Mouse (Mus musculus) urinary bladder, postnatal 0 days (tissue): ENCODE measurements around the gene Lysmd3. TPM values are rescaled to one million over a fixed set of nuclear protein-coding genes. Genes with fewer than 3 reads are reported as not detected.

Experiments used
- polyA plus RNA-seq: library from polyadenylated mRNA; unstranded; fragments of >200 nt; fragmentation: Nextera tagmentation; extraction: Ambion mirVana; gene quantifications from 2 replicates; pipeline ENCODE4 v1.2.1, GENCODE M21; 2015

Lysmd3 gene
- 16.2 and 21.6 TPM in 2 replicates for polyA plus RNA-seq

GRCm38 (mm10) chr13:81657351-81658052 lies at the start of gene Lysmd3:
Gene Lysmd3 (plus strand): TSS chr13:81657663.

GRCm38 (mm10) chr13:81632720-81633415 lies 24.6 kb upstream of the Lysmd3 start, which contains the start of gene Adgrv1:
Gene Adgrv1 (minus strand): TSS chr13:81633154.

GRCm38 (mm10) chr13:81710775-81711545 lies 53.5 kb downstream of the Lysmd3 start, which contains the start of the genes Polr3g and Mblac2:
Gene Polr3g (minus strand): TSS chr13:81711013.
Gene Mblac2 (plus strand): TSS chr13:81711341.

Other genes starting within 250 kb of the Lysmd3 start
- gene Adgrv1, start 24.5 kb upstream of the Lysmd3 start, polyA plus RNA-seq = 0.30 and 0.45 TPM in 2 replicates
- gene Polr3g, start 53.4 kb downstream of the Lysmd3 start, polyA plus RNA-seq = 9.2 and 11.1 TPM in 2 replicates
- gene Mblac2, start 53.7 kb downstream of the Lysmd3 start, polyA plus RNA-seq = 4.0 and 4.7 TPM in 2 replicates
- 192 and 247 TPM in 2 replicates for gene Cetn3, start 125.4 kb downstream of the Lysmd3 start, polyA plus RNA-seq